Mouse (Mus musculus) brain, embryonic 14.5 days (tissue): ENCODE measurements at regions not wholly inside any gene's neighbourhood (a gene's known extent, or its start where the extent isn't known, plus 50 kb on each side); places are given as distances from the start of the nearest gene placed in this dataset.

Source experiments
- CTCF ChIP-seq: fragments of 200-500 bp; IDR thresholded peaks from 2 replicates; pipeline ENCODE4 v1.5.1; 2012; ENCODE audit warnings: inconsistent platforms, mild to moderate bottlenecking, moderate library complexity, borderline replicate concordance; ENCODE audit not compliant: insufficient read depth, insufficient read length; ENCODE audit errors: extremely low read depth
- POLR2A ChIP-seq: fragments of 200-500 bp; IDR thresholded peaks from 2 replicates; pipeline ENCODE4 v1.6.1; 2012; ENCODE audit warnings: mild to moderate bottlenecking, inconsistent platforms, borderline replicate concordance; ENCODE audit not compliant: poor library complexity, insufficient read depth, insufficient read length, severe bottlenecking; ENCODE audit errors: extremely low read depth

DNA sequence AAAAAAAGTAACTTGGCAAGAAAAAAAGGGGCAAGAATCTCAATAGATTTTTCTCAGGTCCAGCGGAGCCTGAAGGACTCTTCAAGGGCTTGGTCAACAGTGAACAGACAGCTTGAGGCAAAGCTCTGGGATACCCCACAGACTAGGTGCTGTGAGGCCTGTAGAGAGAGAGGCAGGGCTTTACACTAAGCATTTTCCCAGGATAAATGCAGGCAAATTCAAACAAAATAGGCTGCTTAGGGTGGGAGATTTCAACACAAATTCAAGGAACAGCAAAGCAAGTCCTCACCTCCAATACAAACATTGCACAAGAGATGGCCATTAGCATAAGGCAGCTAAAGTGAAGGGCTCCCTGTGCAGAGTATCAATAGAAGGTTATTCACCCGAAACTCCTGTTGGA, 225.3 kb upstream of the Adgrl2 start:
- TF ChIP-seq CTCF (no peak), POLR2A (no peak)
